Mouse (Mus musculus): ENCODE results near the gene Tnfsf9. TPM values are rescaled to one million over a fixed set of nuclear protein-coding genes. Genes with fewer than 3 reads are reported as not detected.

Gene Tnfsf9
- polyA plus RNA-seq (2012; rRNA removed) = 3.3 and 3.5 TPM in 2 replicates

- WGBS = under 1% methylated on average over 58 of the region's 61 CpGs
- no peak for DNase-seq (ENCODE audit: low read depth, low spot score)
Observed at GRCm38 (mm10) chr17:57105181-57106034, at the start of gene Tnfsf9. TSS of gene Tnfsf9 (plus strand) at chr17:57105325.

- WGBS = 70% methylated on average over 3 of the region's 3 CpGs
- DNase-seq (ENCODE audit: low read depth, low spot score) = no peak
Observed at GRCm38 (mm10) chr17:57056246-57056645, 48.9 kb upstream of the Tnfsf9 start.

GRCm38 (mm10) chr17:57058891-57059485 lies 46.1 kb upstream of the Tnfsf9 start, which contains the start of gene Crb3:
TSS of gene Crb3 (plus strand) at chr17:57059105.
- no peak for DNase-seq (ENCODE audit: low read depth, low spot score)
- WGBS = 5% methylated on average over 13 of the region's 22 CpGs

GRCm38 (mm10) chr17:57059486-57059977 lies 45.6 kb upstream of the Tnfsf9 start, which contains the start of gene Slc25a23:
TSS of gene Slc25a23 (minus strand) at chr17:57059863.
- no peak for DNase-seq (ENCODE audit: low read depth, low spot score)
- WGBS = 0% methylated on average over 34 of the region's 45 CpGs

GRCm38 (mm10) chr17:57060231-57060801 lies 44.8 kb upstream of the Tnfsf9 start:
- WGBS = under 1% methylated on average over 44 of the region's 44 CpGs
- DNase-seq (ENCODE audit: low read depth, low spot score) = peak; percentile 93

GRCm38 (mm10) chr17:57061069-57061468 lies 44.1 kb upstream of the Tnfsf9 start:
- 21% methylated on average over 10 of the region's 10 CpGs for WGBS
- DNase-seq (ENCODE audit: low read depth, low spot score) = peak; percentile 42

- peak; percentile 86 for DNase-seq (ENCODE audit: low read depth, low spot score)
- 1% methylated on average over 39 of the region's 39 CpGs for WGBS
Observed at GRCm38 (mm10) chr17:57062011-57062521, 43.1 kb upstream of the Tnfsf9 start.

- 2% methylated on average over 22 of the region's 22 CpGs for WGBS
- no peak for DNase-seq (ENCODE audit: low read depth, low spot score)
Observed at GRCm38 (mm10) chr17:57062548-57062947, 42.6 kb upstream of the Tnfsf9 start.

- no peak for DNase-seq (ENCODE audit: low read depth, low spot score)
- 15% methylated on average over 8 of the region's 8 CpGs for WGBS
Observed at GRCm38 (mm10) chr17:57063031-57063430, 42.1 kb upstream of the Tnfsf9 start.

GRCm38 (mm10) chr17:57066908-57067307 lies 38.2 kb upstream of the Tnfsf9 start:
- 76% methylated on average over 5 of the region's 5 CpGs for WGBS
- DNase-seq (ENCODE audit: low read depth, low spot score) = no peak

GRCm38 (mm10) chr17:57070272-57070671 lies 34.9 kb upstream of the Tnfsf9 start:
- 13% methylated on average over 9 of the region's 9 CpGs for WGBS
- DNase-seq (ENCODE audit: low read depth, low spot score) = no peak

GRCm38 (mm10) chr17:57070699-57071098 lies 34.4 kb upstream of the Tnfsf9 start:
- 11% methylated on average over 11 of the region's 11 CpGs for WGBS
- no peak for DNase-seq (ENCODE audit: low read depth, low spot score)

GRCm38 (mm10) chr17:57076916-57077315 lies 28.2 kb upstream of the Tnfsf9 start:
- 38% methylated on average over 3 of the region's 3 CpGs for WGBS
- no peak for DNase-seq (ENCODE audit: low read depth, low spot score)

- 52% methylated on average over 6 of the region's 6 CpGs for WGBS
- DNase-seq (ENCODE audit: low read depth, low spot score) = no peak
Observed at GRCm38 (mm10) chr17:57078336-57078735, 26.8 kb upstream of the Tnfsf9 start, which contains the start of gene Dennd1c. TSS of gene Dennd1c (minus strand) at chr17:57078514.

- WGBS = 42% methylated on average over 3 of the region's 3 CpGs
- no peak for DNase-seq (ENCODE audit: low read depth, low spot score)
Observed at GRCm38 (mm10) chr17:57079919-57080318, 25.2 kb upstream of the Tnfsf9 start.

GRCm38 (mm10) chr17:57081234-57081842 lies 23.8 kb upstream of the Tnfsf9 start:
- 93% methylated on average over 31 of the region's 31 CpGs for WGBS

GRCm38 (mm10) chr17:57082481-57082880 lies 22.6 kb upstream of the Tnfsf9 start:
- WGBS = 70% methylated on average over 5 of the region's 5 CpGs
- no peak for DNase-seq (ENCODE audit: low read depth, low spot score)

More at GRCm38 (mm10) chr17:57081234-57081842, 23.8 kb upstream of the Tnfsf9 start:
- no peak for DNase-seq (ENCODE audit: low read depth, low spot score)

- no peak for DNase-seq (ENCODE audit: low read depth, low spot score)
- WGBS = 81% methylated on average over 11 of the region's 11 CpGs
Observed at GRCm38 (mm10) chr17:57085970-57086757, 19.0 kb upstream of the Tnfsf9 start.
